Mouse (Mus musculus) heart, postnatal 10 days (tissue): ENCODE measurements around the gene Fndc9. TPM values are rescaled to one million over a fixed set of nuclear protein-coding genes. Genes with fewer than 3 reads are reported as not detected.

Source experiments
- DNase-seq, 2 experiments: peaks; one replicate each; pipeline ENCODE4 v3.0.0; 2021
- intact Hi-C: fragments of 180-260 bp; cut with DNase I; formaldehyde crosslinking; loops from one replicate; pipeline ENCODE4 v1.15.1; 2025
- total RNA-seq, 2 experiments: library from RNA; stranded (reverse); gene quantifications; 2 replicates each; pipeline ENCODE4 v1.2.3; 2021

Fndc9 gene
- total RNA-seq, 2 experiments from 2014 or later = not detected

DNA sequence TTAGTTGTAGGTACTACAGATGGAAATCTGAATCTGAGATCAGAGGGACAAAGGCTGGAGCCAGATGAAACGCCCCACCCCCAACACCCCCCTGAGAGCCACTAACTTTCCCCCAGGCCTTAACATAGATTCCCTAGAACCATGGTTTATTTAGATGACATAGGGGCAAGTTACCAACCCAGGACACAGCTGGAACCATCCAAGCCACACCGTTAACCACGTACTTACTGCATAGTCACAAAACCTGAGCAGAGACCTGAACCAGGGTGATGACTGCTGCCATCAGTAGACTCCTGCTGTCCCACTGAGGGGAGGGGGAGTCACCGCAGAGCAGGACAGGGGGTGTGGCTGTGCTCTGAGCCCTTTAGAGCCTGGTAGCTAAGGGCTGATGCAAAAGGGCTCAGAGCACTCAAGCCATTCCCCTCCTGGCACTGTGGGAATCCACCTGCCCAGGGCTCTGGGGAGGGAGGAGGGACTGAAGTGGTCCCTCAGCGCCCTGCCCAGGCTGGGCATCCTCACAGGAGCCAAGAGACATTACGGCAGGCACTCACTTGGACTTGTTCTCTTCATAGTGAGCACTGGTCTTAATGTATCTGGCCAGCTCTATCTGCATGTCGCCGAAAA lies 36.8 kb downstream of the Fndc9 start:
- intact Hi-C loops = no loop called here
- DNase-seq = no peak

DNA sequence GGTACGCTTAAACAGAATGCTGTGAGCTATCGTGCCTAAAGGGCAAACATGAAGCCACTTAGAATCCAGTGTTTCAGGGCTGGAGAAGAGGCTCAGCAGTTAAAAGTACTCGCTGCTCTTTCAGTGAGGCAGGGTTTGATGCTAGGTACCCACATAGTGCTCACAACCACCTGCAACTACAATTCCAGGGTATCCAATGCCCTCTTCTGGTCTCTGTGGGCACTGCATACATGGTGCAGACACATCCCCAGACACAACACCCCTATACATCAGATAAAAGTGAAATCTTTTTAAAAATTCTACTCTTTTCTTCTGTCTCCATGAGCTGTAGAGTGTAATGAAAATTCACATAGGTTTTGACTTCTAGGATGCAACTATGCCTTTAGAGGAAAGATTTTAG lies 38.6 kb downstream of the Fndc9 start:
- DNase-seq = no peak
- intact Hi-C loops = no loop called here

DNA sequence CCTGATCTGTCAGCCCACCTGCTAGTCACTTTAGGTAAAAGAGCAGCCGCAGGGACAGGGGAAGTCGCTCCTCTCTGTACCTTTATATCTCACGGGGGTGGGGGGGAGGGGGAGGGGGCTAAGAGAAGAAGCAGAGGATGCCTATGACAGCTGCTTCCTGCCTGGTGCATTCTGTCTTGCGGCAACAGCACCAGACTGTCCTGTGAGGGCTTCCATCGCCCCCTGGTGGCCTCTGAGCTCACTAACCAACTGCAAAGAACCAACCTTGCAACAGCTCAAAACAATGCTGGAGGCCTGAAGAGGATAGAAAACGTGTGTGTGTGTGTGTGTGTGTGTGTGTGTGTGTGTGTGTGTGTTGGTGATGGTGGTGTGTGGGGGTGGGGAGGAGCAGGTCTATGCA lies 40.0 kb downstream of the Fndc9 start:
- DNase-seq = peak; percentile 78 to 85
- intact Hi-C loops = no loop called here

DNA sequence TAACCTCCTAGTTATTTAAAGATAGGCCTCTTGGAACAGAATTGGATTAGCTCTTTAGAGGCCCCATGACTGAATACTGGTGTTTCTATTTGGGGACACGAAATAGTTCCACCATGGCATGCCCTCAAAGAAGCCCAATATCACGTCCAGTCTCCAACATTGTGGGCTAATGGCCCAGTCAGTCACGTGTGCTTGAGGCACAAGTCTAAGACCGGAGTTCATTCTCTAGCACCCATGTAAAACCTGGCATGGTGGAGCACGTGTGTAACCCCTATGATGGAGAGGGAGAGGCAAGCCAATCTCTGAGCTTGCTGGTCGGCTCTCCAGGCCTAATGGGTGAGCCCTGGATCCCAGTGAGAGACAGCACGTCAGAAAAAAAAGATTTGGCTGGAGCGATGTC lies 40.8 kb downstream of the Fndc9 start:
- intact Hi-C loops = no loop called here
- peak; percentile 23 to 48 for DNase-seq

DNA sequence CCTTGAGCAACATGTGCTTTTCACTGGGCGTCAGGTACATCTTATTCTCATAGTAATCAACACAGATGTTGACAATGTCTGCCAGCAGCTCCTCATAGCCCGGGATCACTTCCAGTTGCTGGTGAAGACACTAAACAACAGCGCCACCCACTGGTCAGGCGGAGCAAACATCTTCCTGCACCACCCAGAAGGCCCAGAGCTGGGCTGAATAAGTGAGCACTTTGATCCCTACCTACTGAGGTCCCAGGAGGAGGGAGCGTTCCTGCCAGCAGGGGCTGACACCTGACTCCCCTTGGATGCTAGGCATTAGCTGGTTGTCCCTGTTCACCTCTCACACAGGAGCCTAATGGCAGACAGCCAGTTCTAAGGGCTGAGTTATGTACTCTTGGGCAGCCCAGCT lies 41.4 kb downstream of the Fndc9 start:
- DNase-seq = peak; percentile 30 to 49
- intact Hi-C loops = no loop called here

DNA sequence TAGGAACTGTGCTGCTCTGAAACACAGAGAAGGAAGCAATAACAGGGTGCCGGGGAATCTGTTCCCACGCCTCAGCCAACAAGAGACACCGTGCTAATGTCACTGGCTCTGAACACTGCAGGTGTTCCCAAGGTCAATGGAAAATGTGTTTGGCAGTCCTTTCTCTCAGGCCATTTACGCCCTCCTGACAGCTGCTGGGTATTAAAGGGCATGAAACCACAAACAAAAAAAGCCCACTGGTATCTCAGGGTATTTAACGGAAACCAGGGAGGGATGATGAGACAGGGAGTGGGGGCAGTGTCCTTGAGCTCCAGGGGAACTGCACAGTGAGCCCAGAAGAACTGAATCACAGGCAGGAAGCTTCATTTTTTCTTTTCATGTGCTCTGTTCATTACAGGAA lies 42.8 kb downstream of the Fndc9 start:
- peak in 1 of 2 experiments; percentile 13 for DNase-seq
- intact Hi-C loops = no loop called here

DNA sequence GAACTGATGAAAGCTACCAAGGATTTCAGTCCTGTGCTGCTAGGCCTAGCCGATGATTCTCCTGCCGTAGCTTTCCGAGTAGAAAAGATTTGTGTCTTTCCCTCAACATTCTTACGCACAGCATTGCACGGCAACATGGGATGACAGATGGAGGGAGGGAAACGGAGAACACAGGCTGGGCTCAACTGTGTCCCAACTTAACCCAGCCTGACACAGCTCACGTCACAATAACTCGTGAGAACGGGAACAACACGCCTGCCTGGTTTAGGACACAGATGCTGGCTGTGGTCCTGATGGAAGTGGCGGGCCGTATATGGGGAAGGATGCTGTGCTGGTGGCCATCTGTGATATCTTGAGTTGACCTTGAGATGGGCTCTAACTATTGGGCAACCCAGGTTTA lies 43.4 kb downstream of the Fndc9 start:
- intact Hi-C loops = no loop called here
- no peak for DNase-seq

DNA sequence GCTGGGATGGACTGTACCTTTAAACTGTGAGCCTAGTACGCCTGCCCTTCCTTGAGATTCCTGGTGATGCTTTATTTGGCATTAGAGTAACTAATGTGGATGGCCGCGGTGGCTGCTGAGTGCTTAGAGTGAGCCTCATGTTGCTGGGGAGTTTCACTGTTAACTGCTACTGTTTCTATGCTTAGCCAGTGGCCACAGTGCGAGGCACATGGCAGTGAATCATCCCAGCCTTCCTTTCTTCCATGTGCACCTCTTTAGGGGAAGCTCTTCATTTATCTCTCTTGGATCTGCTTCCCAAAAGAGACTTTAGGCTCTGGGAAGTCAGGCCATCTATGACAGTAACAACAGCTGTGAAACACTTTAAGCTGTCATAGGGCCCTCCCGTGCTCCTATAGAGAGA lies 47.3 kb downstream of the Fndc9 start:
- intact Hi-C loops = loop anchor here (10.0 kb wide), 1 partner anchor 352 kb away; no protein-coding TSS in a partner anchor
- no peak for DNase-seq

DNA sequence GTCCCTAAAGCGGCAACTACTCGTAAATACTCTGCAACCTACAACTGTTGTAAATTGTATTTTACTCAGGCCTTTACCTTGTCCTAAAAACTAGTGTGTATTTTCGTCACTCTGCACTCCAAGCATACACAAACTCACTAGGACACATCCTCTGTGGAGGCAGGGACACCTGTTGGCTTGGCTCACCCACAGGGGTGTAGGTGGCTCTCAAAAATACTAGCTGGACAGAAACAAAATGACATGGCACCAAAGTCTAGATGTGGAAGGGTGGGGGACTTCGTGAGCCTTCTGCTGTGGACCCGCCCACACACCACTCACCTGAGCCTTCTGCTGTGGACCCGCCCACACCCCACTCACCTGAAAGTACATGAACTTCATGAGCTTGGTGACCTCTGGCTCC lies 48.5 kb downstream of the Fndc9 start:
- intact Hi-C loops = loop anchor here (10.0 kb wide), 1 partner anchor 351 kb away; no protein-coding TSS in a partner anchor
- DNase-seq = no peak

DNA sequence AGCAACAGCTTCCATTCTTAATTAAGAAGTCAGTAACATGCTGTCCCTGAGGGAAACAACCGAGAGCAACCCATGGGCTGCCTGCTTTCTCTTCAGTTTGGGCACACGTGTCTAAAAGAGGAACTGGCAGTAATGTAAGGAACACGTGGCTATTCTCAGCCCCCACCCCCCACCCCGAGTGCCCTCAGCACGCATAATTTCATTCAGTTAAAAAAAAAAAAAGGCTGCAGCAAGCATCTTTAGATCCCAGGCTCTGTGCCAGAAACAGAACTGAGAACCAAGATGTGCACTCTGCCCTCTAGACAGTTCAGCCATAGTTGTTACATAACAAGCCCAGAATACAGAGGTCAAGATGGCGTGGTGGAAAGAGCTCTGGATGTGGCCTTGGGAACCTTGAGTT lies 51.5 kb downstream of the Fndc9 start:
- peak in 1 of 2 experiments; percentile 17 for DNase-seq
- intact Hi-C loops = loop anchor here (10.0 kb wide), 1 partner anchor 348 kb away; no protein-coding TSS in a partner anchor

DNA sequence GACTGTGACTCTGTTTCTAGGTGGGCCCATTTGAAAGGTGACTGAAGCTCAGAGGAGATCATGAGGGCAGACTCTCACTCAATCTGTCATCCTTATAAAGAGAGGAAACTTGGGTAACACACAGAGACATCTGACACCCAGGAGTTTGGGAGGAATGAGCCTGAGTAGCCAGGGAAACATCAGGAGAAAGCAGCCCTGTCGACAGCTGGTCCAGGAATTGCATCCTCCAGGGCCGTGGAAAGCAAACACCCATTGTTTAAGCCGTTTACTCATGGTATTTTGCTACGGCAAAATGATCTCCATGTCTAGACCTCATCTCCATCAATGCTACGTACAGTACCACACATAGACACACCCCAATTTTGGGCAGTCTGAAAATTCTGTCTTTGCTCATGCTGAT lies 52.8 kb downstream of the Fndc9 start:
- intact Hi-C loops = loop anchor here (10.0 kb wide), 1 partner anchor 347 kb away; no protein-coding TSS in a partner anchor
- no peak for DNase-seq

DNA sequence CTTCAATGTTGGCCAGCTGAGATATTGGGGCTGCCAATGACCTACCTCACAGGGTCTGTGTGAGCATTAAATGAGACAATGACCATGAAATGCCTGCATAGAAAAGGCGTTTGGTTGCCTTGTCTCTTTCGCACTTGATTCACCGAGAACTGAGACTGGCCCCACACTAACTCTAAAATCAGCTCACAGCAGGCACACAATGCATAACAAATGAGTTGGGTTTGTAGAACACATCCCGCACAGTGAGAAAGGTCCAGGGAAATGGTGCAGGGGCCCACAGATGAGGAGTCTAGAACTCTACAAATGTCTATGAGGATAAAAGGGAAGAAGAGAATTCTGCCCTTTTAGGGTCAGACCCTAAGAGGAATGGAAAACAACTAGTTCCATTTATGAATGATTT lies 53.7 kb downstream of the Fndc9 start:
- DNase-seq = no peak
- intact Hi-C loops = loop anchor here (10.0 kb wide), 1 partner anchor 346 kb away; no protein-coding TSS in a partner anchor

Other genes starting within 250 kb of the Fndc9 start
- 1 to 10 TPM; 2.5 to 3.4 TPM for gene Gm12166, start 183.2 kb upstream of the Fndc9 start, total RNA-seq
- gene Adam19, start 179.5 kb upstream of the Fndc9 start, total RNA-seq = 100 to 1,000 TPM; 115 to 153 TPM
- gene Nipal4, start 69.0 kb upstream of the Fndc9 start, total RNA-seq = under 1 TPM; 0.55 to 0.89 TPM
- gene Cyfip2, start 77.3 kb downstream of the Fndc9 start, total RNA-seq = 10 to 100 TPM; 29.5 to 35.3 TPM
- gene Itk, start 154.0 kb downstream of the Fndc9 start, total RNA-seq = under 1 TPM; 0.50 to 0.86 TPM
- not detected for gene Fam71b, start 161.0 kb downstream of the Fndc9 start, total RNA-seq
- gene Med7, start 201.4 kb downstream of the Fndc9 start, total RNA-seq = 10 to 100 TPM; 18.8 to 19.0 TPM
- under 1 TPM; 0.22 TPM for gene Havcr2, start 219.4 kb downstream of the Fndc9 start, total RNA-seq